Mouse (Mus musculus): ENCODE results near the gene Elane.

Elane gene

GRCm38 (mm10) chr10:79858416-79859074, 27.5 kb upstream of the Elane start:
- peak; percentile 86 to 94 for DNase-seq

GRCm38 (mm10) chr10:79859116-79859515, 26.9 kb upstream of the Elane start:
- peak; percentile 56 to 66 for DNase-seq

- DNase-seq, result no peak
Observed at GRCm38 (mm10) chr10:79860079-79860911, 25.8 kb upstream of the Elane start.

GRCm38 (mm10) chr10:79861230-79862048, 24.6 kb upstream of the Elane start:
- DNase-seq, result peak; percentile 74 to 75

GRCm38 (mm10) chr10:79862049-79862788, 23.8 kb upstream of the Elane start:
- DNase-seq, result peak; percentile 50 to 55

GRCm38 (mm10) chr10:79862925-79863324, 23.1 kb upstream of the Elane start:
- DNase-seq, result peak; percentile 66 to 71

GRCm38 (mm10) chr10:79864351-79865188, 21.5 kb upstream of the Elane start:
- peak; percentile 34 to 61 for DNase-seq

- DNase-seq, result peak in 1 of 2 experiments; percentile 56
Observed at GRCm38 (mm10) chr10:79865189-79865601, 20.9 kb upstream of the Elane start.

- DNase-seq, result peak; percentile 44 to 47
Observed at GRCm38 (mm10) chr10:79865801-79866295, 20.2 kb upstream of the Elane start.

GRCm38 (mm10) chr10:79866601-79867000, 19.4 kb upstream of the Elane start:
- peak; percentile 25 to 36 for DNase-seq

GRCm38 (mm10) chr10:79871845-79872244, 14.2 kb upstream of the Elane start:
- no peak for DNase-seq

- DNase-seq, result peak; percentile 43 to 61
Observed at GRCm38 (mm10) chr10:79872862-79873261, 13.2 kb upstream of the Elane start.

GRCm38 (mm10) chr10:79873313-79873712, 12.7 kb upstream of the Elane start:
- peak in 1 of 2 experiments; percentile 36 for DNase-seq

- peak in 1 of 2 experiments; percentile 39 for DNase-seq
Observed at GRCm38 (mm10) chr10:79873715-79874289, 12.2 kb upstream of the Elane start.

GRCm38 (mm10) chr10:79874290-79874862, 11.7 kb upstream of the Elane start, which contains the start of the genes Prtn3 and Plppr3:
TSS of gene Prtn3 (plus strand) at chr10:79874476.
TSS of gene Plppr3 (minus strand) at chr10:79874634.
- peak; percentile 86 to 93 for DNase-seq

GRCm38 (mm10) chr10:79877174-79877573, 8.9 kb upstream of the Elane start:
- DNase-seq, result no peak

- DNase-seq, result no peak
Observed at GRCm38 (mm10) chr10:79877757-79878156, 8.3 kb upstream of the Elane start.

GRCm38 (mm10) chr10:79879527-79879926, 6.5 kb upstream of the Elane start:
- no peak for DNase-seq

- peak in 1 of 2 experiments; percentile 45 for DNase-seq
Observed at GRCm38 (mm10) chr10:79880721-79881120, 5.3 kb upstream of the Elane start.

GRCm38 (mm10) chr10:79881981-79882380, 4.1 kb upstream of the Elane start:
- DNase-seq, result peak in 1 of 2 experiments; percentile 43

Data from cerebellum, postnatal 10 days (tissue).